Mouse (Mus musculus) limb, embryonic 11.5 days (tissue): ENCODE data around the gene Slc36a1. TPM values are rescaled to one million over a fixed set of nuclear protein-coding genes. Genes with fewer than 3 reads are reported as not detected.

Experiments used
- ATAC-seq: fragments of 200-750 bp; cut with Nextera tagmentation; 2 replicates; pipeline ENCODE4 v1.8.0; 2017; ENCODE audit warnings: low read depth; ENCODE audit not compliant: insufficient number of reproducible peaks, low FRiP score, low TSS enrichment
- DNase-seq: peaks from one replicate; pipeline ENCODE4 v3.0.0-alpha.2; 2015; ENCODE audit warnings: low spot score
- H3K27ac ChIP-seq: fragments of 300-500 bp; sonication (generic); replicated peaks from 2 replicates; pipeline ENCODE4 v1.5.1; 2014; ENCODE audit warnings: low read depth, mild to moderate bottlenecking, low read length
- H3K27me3 ChIP-seq: fragments of 300-500 bp; sonication (generic); 2 replicates; pipeline ENCODE4 v1.6.1; 2014; ENCODE audit warnings: mild to moderate bottlenecking, low read length, mixed read lengths; ENCODE audit not compliant: control insufficient read depth, insufficient read depth
- H3K36me3 ChIP-seq: fragments of 300-500 bp; sonication (generic); 2 replicates; pipeline ENCODE4 v1.6.1; 2014; ENCODE audit warnings: mild to moderate bottlenecking, low read length, moderate library complexity, mixed read lengths; ENCODE audit not compliant: control insufficient read depth, insufficient read depth
- H3K4me1 ChIP-seq: fragments of 300-500 bp; sonication (generic); 2 replicates; pipeline ENCODE4 v1.6.1; 2014; ENCODE audit warnings: low read length, mixed read lengths; ENCODE audit not compliant: control insufficient read depth, insufficient read depth
- H3K4me2 ChIP-seq: fragments of 300-500 bp; sonication (generic); 2 replicates; pipeline ENCODE4 v1.6.1; 2014; ENCODE audit warnings: low read depth, mild to moderate bottlenecking, moderate library complexity; ENCODE audit not compliant: severe bottlenecking
- H3K4me3 ChIP-seq: fragments of 300-500 bp; sonication (generic); 2 replicates; pipeline ENCODE4 v1.5.1; 2014; ENCODE audit warnings: low read depth, low read length
- H3K9ac ChIP-seq: fragments of 300-500 bp; sonication (generic); 2 replicates; pipeline ENCODE4 v1.6.1; 2014; ENCODE audit warnings: mild to moderate bottlenecking, low read length
- H3K9me3 ChIP-seq: fragments of 300-500 bp; sonication (generic); 2 replicates; pipeline ENCODE4 v1.6.1; 2016; ENCODE audit warnings: low read length; ENCODE audit not compliant: control insufficient read depth
- WGBS: fragments of 180-500 bp; shearing (Covaris S2); extraction: QIAGEN DNeasy Blood & Tissue Kit; methylation state at CpG from one replicate; pipeline ENCODE4 v1.1.7; 2014; 5-methylcytosine and 5-hydroxymethylcytosine counted together
- polyA plus RNA-seq: library from polyadenylated mRNA; unstranded; fragments of >200 nt; fragmentation: Nextera tagmentation; extraction: Ambion mirVana; gene quantifications from 2 replicates; pipeline ENCODE4 v1.2.1, GENCODE M21; 2014

Slc36a1 gene
- polyA plus RNA-seq, 1 experiment from 2014 or later: 1.7 TPM

- Histone ChIP-seq H3K36me3 (no peaks in the 10 kb centered on the region), H3K4me2 (no peak overlapping the region), H3K4me1 (no peaks in the 10 kb centered on the region), H3K27ac (no peak overlapping the region), H3K4me3 (no peak overlapping the region), H3K9me3 (no peaks in the 10 kb centered on the region), H3K27me3 (no peaks in the 10 kb centered on the region), H3K9ac (no peak overlapping the region)
- no peak for DNase-seq
- no peak for ATAC-seq
- WGBS: 83% methylated on average over 2 of the region's 2 CpGs
Observed at GRCm38 (mm10) chr11:55264318-55264717, 60.2 kb downstream of the Slc36a1 start.

GRCm38 (mm10) chr11:55265647-55266046 is 61.5 kb downstream of the Slc36a1 start:
- no peaks in the 10 kb centered on the region for H3K4me1 ChIP-seq
- WGBS: 50% methylated on average over 2 of the region's 2 CpGs
- no peaks in the 10 kb centered on the region for H3K36me3 ChIP-seq
- H3K27ac ChIP-seq: no peak overlapping the region
- no peaks in the 10 kb centered on the region for H3K27me3 ChIP-seq
- H3K9me3 ChIP-seq: no peaks in the 10 kb centered on the region
- no peak for DNase-seq
- ATAC-seq: no peak
- no peak overlapping the region for H3K9ac ChIP-seq
- no peak overlapping the region for H3K4me2 ChIP-seq
- no peak overlapping the region for H3K4me3 ChIP-seq

DNA sequence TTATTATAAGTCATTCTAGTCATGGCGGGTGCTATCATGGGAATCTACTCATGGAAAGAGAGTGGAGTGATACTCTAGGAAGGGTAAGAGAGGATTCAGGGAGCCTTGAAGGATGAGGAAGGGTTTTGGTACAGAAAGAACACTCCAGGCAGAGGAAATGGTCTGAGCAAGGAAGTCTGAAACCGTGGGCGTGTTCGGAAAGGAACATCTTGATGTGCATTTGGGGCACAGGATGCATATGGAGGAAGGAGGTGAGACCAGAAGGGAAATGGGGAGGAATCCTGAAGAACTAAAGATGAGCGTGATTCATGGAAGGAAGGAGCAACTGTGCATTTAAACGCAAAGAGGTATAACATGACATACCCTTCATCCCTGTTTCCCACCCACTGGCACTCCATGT is 64.4 kb downstream of the Slc36a1 start:
- Histone ChIP-seq H3K36me3 (no peaks in the 10 kb centered on the region), H3K9ac (no peak overlapping the region), H3K4me3 (no peak overlapping the region), H3K4me1 (no peaks in the 10 kb centered on the region), H3K4me2 (no peak overlapping the region), H3K27me3 (no peaks in the 10 kb centered on the region), H3K9me3 (no peaks in the 10 kb centered on the region), H3K27ac (no peak overlapping the region)
- ATAC-seq (no peak), DNase-seq (no peak)
- WGBS: 94% methylated on average over 6 of the region's 6 CpGs

DNA sequence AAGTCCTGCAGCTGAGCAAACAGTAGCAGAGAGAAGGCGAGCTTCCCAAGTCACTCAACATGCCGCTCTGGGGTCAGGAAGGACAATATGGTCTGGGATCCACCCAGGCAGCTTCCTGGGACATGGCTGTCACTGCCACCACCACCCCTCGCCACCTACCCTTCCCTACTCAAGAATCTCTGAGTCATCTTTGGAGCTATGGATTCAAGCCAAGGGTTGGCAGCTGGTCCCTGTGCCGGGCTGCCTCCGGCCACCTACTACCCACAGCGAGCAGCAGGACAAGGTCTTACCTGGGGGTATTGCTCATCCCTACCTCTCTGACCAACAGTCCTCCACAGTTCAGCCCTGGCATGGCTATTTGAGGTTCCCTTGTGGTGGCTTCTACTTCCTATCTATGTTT is 70.6 kb downstream of the Slc36a1 start:
- Histone ChIP-seq H3K27ac (no peak overlapping the region), H3K4me1 (no peaks in the 10 kb centered on the region), H3K36me3 (no peaks in the 10 kb centered on the region), H3K9ac (no peak overlapping the region), H3K4me3 (no peak overlapping the region), H3K4me2 (no peak overlapping the region), H3K9me3 (no peaks in the 10 kb centered on the region), H3K27me3 (no peaks in the 10 kb centered on the region)
- DNase-seq (no peak), ATAC-seq (no peak)
- 84% methylated on average over 6 of the region's 6 CpGs for WGBS

Other genes starting within 250 kb of the Slc36a1 start
- gene Tnip1, start 241.4 kb upstream of the Slc36a1 start, polyA plus RNA-seq: 13.3 and 13.4 TPM in 2 replicates
- 93.9 and 97.4 TPM in 2 replicates for gene Anxa6, start 170.9 kb upstream of the Slc36a1 start, polyA plus RNA-seq
- gene Ccdc69, start 126.2 kb upstream of the Slc36a1 start, polyA plus RNA-seq: 0.23 and 0.88 TPM in 2 replicates
- 9.0 TPM in 2 replicates for gene Gm2a, start 106.2 kb upstream of the Slc36a1 start, polyA plus RNA-seq
- not detected in 2 replicates for gene Slc36a3, start 52.6 kb upstream of the Slc36a1 start, polyA plus RNA-seq
- gene Slc36a2, start 19.3 kb upstream of the Slc36a1 start, polyA plus RNA-seq: 0.13 and 0.24 TPM in 2 replicates
- gene Fat2, start 132.2 kb downstream of the Slc36a1 start, polyA plus RNA-seq: 0.23 and 0.25 TPM in 2 replicates
- 244 and 249 TPM in 2 replicates for gene Sparc, start 218.8 kb downstream of the Slc36a1 start, polyA plus RNA-seq